Mouse (Mus musculus) lung, adult 2 months (tissue): ENCODE results near the gene Ankrd6. TPM values are rescaled to one million over a fixed set of nuclear protein-coding genes. Genes with fewer than 3 reads are reported as not detected.

Experiments used
- DNase-seq: peaks from one replicate; pipeline ENCODE4 v3.0.0; 2022
- H3K4me1 ChIP-seq: fragments of 200-500 bp; 2 replicates; pipeline ENCODE4 v1.6.1; 2011; ENCODE audit warnings: low read length; ENCODE audit not compliant: control insufficient read depth, insufficient read depth
- H3K4me3 ChIP-seq: fragments of 200-500 bp; replicated peaks from 2 replicates; pipeline ENCODE3; 2011; ENCODE audit warnings: low read depth, mild to moderate bottlenecking, control low read depth, low read length; ENCODE audit errors: extremely low read depth
- CTCF ChIP-seq: fragments of 200-500 bp; IDR thresholded peaks from 2 replicates; pipeline ENCODE4 v1.5.1; 2011; ENCODE audit warnings: mild to moderate bottlenecking, low read length, control low read depth; ENCODE audit not compliant: insufficient read depth
- POLR2A ChIP-seq: fragments of 200-500 bp; IDR thresholded peaks from 2 replicates; pipeline ENCODE4 v1.6.1; 2011; ENCODE audit warnings: low read depth, mild to moderate bottlenecking, control low read depth, low read length, borderline replicate concordance; ENCODE audit errors: extremely low read depth
- WGBS: fragments of 180-500 bp; shearing (Covaris S2); methylation state at CpG from one replicate; pipeline ENCODE4 v1.1.7; 2018; 5-methylcytosine and 5-hydroxymethylcytosine counted together
- polyA plus RNA-seq: library from polyadenylated mRNA; depleted of rRNA; stranded (reverse); fragments of >200 nt; gene quantifications from 2 replicates; pipeline ENCODE4 v1.2.3, GENCODE M21; 2012

The Ankrd6 gene
- polyA plus RNA-seq, 1 experiment = 0.72 TPM

GRCm38 (mm10) chr4:32864131-32864866, 86.3 kb downstream of the Ankrd6 start:
- no peak overlapping the region for H3K4me3 ChIP-seq
- no peak for DNase-seq
- TF ChIP-seq POLR2A = no peak
- TF ChIP-seq CTCF = no peak
- H3K4me1 ChIP-seq = no peaks in the 10 kb centered on the region
- WGBS = 51% methylated on average over 31 of the region's 31 CpGs

GRCm38 (mm10) chr4:32863447-32864130, 87.1 kb downstream of the Ankrd6 start:
- 37% methylated on average over 12 of the region's 12 CpGs for WGBS
- DNase-seq = no peak
- H3K4me1 ChIP-seq = no peaks in the 10 kb centered on the region
- no peak overlapping the region for H3K4me3 ChIP-seq
- TF ChIP-seq CTCF = no peak
- TF ChIP-seq POLR2A = no peak

DNA sequence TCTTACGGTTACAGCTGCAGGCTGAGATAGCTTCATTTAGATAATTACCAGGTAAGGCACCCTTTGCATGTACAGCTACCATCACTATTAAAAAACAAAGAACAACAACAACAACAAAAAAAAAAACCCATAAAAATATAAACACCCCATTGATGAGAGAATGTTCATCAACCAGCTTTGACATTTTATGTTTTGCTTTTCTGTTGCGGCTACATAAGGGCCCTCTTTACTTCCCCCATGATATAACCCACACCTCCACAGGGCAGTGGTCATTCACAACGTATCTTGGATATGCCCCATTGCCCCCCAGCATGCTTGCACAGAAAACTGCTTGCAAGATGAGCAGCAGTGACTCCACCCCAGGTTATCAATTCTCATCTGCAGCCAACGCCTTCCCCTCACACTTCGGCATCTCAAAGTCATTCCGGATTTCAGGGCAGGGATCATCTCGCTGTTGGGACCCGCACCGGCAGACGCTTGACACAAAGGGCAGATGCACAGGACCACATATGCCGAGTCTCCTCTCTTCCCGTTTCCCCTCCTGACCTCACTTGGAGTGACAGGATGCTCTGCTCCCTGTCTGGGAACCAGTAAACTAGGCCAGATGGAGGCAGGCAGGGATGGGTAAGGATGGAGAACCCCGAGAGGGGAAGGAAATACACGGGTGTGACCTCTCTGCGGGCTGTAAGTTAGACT, 87.7 kb downstream of the Ankrd6 start:
- H3K4me1 ChIP-seq = no peaks in the 10 kb centered on the region
- 40% methylated on average over 15 of the region's 15 CpGs for WGBS
- no peak overlapping the region for H3K4me3 ChIP-seq

GRCm38 (mm10) chr4:32862011-32862750, 88.5 kb downstream of the Ankrd6 start:
- Histone ChIP-seq H3K4me3 (no peak overlapping the region), H3K4me1 (no peaks in the 10 kb centered on the region)
- TF ChIP-seq POLR2A (no peak), CTCF (no peak)
- DNase-seq = no peak
- WGBS = 77% methylated on average over 15 of the region's 15 CpGs

More for the DNA sequence above, 87.7 kb downstream of the Ankrd6 start:
- DNase-seq = no peak
- TF ChIP-seq CTCF = no peak
- no peak for TF ChIP-seq POLR2A

GRCm38 (mm10) chr4:32860184-32860965, 90.3 kb downstream of the Ankrd6 start:
- 67% methylated on average over 18 of the region's 18 CpGs for WGBS
- no peak for DNase-seq
- no peaks in the 10 kb centered on the region for H3K4me1 ChIP-seq
- TF ChIP-seq POLR2A (no peak), CTCF (no peak)
- no peak overlapping the region for H3K4me3 ChIP-seq

GRCm38 (mm10) chr4:32855580-32855979, 95.1 kb downstream of the Ankrd6 start:
- 69% methylated on average over 9 of the region's 9 CpGs for WGBS
- no peak for DNase-seq
- Histone ChIP-seq H3K4me1 (no peaks in the 10 kb centered on the region), H3K4me3 (no peak overlapping the region)
- TF ChIP-seq POLR2A (no peak), CTCF (no peak)

DNA sequence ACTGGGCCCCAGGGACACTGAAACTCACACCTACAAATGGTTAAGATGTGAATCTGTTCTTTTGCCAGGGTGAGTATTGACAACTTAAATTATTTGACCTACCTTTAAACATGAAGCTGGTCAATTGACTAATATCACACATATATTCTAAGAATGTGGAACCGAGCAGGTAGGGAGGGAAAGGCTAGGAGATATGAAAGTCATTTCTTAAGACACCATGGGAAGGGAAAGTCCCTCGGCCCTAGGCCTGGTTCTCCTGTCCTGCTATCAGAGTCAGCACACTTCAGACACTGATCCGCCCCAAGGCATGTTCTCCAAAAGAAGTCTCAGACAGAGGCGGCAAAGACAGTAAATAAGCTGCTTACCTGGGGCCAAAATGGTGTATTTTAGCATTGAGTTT, 95.7 kb downstream of the Ankrd6 start:
- WGBS = 82% methylated on average over 4 of the region's 4 CpGs
- no peak for TF ChIP-seq CTCF
- no peak for TF ChIP-seq POLR2A
- Histone ChIP-seq H3K4me1 (no peaks in the 10 kb centered on the region), H3K4me3 (no peak overlapping the region)
- no peak for DNase-seq

DNA sequence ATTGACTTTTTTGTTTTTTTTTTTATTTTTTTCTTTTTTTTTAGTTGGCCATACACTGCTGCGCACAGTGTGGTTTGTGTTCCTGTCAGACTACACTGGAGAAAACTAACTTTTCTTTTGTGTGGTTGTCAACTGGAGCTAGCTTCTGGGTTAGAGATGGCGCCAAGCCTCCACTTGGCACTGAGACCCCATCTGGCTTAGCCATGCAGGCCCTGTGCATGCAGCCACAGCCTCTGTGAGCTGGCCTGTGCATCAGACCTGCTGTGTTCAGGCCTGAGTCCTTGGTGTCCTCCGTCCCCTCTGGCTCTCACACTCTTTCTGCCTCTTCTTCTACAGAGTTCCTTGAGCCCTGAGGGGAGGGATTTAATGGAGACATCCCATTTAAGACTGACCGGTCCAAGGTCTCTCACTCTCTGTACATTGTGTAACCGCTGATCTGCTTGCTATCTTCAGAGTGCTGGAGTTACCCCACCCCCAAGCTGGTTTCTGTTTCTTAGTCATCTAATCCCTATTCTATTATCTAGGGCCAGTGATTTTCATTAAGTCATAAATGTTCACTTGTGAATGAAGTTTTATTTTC, 96.9 kb downstream of the Ankrd6 start:
- 86% methylated on average over 5 of the region's 5 CpGs for WGBS
- TF ChIP-seq CTCF = no peak
- no peak for TF ChIP-seq POLR2A
- H3K4me3 ChIP-seq = no peak overlapping the region
- DNase-seq = no peak
- no peaks in the 10 kb centered on the region for H3K4me1 ChIP-seq

DNA sequence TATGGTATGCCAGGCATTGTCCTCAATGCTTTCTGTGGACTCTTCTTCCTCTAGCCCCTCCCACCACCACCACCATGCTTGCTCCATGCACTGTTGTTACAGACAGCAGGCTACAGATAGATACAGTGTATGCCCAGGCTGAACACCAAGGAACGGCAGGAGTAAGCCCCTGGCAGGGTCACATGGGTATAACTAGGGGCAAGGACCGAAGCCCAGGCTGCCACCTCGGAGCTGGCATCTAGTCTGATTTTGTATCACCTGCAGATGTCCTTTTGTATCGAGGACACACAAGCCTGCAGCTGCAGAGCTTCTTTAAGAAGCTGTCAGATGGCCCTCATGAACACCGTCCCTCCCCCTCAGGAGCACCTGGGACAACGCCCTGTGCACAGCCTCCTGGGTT, 97.8 kb downstream of the Ankrd6 start:
- no peaks in the 10 kb centered on the region for H3K4me1 ChIP-seq
- DNase-seq = no peak
- 73% methylated on average over 6 of the region's 6 CpGs for WGBS
- no peak for TF ChIP-seq CTCF
- TF ChIP-seq POLR2A = no peak
- H3K4me3 ChIP-seq = no peak overlapping the region
